Mouse (Mus musculus): Measurements from ENCODE around the gene Akap1.
"Not testable (repeated sequence)": the region's sequence is repeated elsewhere in the genome, so short reads cannot be mapped to it uniquely, and the experiment has no call there.

Akap1 gene

DNA sequence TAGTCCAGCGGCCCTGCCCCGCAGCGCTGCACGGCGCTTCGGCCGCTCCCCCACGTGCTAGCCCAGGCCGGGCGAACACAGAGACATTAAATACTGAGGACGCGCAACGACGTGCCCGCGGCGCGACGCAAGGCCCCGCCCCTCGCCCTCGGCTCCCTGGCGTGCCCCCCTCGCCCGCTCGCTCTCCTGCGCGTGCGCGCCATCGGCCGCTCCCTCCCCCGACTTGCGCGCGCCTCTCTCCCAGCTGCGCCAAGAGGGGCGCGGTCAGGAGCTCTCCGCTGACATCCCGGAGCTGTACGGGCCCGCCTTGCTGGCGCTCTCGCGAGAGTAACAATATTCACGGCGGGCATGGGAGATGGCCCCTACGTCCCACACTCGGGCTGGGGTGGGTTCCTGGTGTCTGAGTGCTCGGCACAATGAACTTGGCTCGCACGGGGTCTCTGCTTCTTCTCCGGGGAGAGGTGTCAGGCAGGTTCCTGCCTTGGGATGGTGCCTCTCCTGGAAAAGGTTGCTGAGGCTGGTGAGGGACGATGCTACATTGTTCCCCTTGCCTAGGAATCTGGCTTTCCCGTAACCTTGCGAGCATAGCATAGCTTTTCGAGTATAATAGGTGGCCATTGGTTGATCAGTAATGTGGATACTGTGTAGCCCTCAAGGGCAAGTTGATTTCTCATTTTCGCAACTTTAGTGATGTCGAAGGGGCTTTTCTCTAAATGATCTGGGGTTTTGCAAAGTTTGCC, at the start of gene Akap1:
Gene Akap1, minus strand, starts transcription at position 129 of the 740 bp plus-strand sequence.
- in situ Hi-C loops (cut with MboI, MseI): no loop called here

DNA sequence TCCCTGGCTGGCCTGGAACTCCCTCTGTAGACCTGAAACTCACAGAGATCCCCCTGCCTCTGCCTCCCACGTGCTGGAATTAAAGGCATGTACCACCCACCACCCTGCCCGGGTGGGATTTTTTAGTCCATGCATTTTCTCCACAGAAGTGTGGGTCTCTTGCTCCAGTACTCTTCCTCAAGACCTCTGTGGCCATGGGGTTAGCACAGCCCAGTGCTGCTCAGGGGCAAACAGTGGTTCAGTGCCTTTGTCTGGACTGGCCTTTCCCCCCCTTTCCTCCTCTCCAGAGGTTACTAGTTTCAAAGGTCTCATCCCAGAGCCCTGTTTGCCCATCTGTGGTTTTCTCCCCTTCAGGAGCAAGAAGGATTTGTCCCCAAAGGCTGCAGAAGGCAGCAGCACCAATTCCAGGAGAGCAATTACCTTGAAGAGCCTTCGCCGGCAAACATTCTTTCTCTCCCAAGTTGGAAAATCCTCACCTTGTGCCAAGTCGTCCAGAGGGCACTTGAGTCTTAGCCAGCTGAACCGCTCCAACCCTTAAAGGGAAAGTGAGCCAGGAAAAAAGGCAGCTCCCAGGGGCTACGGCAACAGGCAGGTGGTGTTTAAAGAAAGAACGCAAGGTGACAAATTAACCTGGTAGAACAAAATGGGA, 45.1 kb upstream of the Akap1 start:
- in situ Hi-C loops (cut with MboI, MseI): no loop called here

DNA sequence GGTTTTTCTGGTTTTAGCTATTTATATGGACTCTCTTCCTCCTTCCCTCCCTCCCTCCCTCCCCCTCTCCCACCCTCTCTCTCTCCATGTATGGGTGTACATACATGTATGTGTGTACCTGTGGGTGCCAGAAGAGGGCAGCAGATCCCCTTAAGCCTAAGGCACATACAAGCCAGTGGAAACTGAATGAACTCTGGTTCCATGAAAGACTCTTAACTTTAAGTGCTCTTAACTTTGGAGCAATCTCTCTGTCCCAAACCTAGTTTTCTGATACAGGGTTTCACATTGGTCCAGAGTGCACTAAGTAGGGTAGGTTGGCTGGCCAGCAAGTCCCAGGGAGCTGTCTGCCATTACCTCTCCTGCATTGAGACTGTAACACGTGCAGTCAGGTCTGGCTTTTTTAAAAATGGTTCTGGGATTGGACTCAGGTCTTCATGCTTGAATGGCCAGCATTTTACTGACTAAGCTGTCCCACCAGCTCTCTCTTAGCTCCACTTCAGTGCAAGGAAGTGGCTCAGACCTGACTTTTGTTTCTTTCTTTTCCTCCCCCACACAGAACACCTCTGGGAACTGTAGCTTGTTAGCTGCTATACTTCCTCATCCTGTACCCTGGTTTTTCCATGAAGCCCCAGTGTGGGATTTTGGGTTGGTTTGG, 44.3 kb upstream of the Akap1 start:
- in situ Hi-C loops (cut with MboI, MseI): no loop called here

DNA sequence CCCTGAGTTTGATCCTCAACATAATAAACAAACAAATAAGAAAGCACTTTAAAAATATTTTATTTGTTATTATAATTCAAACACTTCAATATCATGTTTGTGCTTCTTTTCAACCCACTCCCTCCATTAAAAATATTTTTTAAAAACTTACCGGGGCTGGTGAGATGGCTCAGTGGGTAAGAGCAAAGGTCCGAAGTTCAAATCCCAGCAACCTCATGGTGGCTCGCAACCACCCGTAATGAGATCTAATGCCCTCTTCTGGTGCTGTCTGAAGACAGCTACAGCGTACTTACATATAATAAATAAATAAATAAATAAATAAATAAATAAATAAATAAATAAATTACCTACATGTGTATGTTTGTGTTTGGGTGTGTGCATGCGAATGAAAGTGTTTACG, 43.5 kb upstream of the Akap1 start:
- in situ Hi-C loops (cut with MboI, MseI): no loop called here

DNA sequence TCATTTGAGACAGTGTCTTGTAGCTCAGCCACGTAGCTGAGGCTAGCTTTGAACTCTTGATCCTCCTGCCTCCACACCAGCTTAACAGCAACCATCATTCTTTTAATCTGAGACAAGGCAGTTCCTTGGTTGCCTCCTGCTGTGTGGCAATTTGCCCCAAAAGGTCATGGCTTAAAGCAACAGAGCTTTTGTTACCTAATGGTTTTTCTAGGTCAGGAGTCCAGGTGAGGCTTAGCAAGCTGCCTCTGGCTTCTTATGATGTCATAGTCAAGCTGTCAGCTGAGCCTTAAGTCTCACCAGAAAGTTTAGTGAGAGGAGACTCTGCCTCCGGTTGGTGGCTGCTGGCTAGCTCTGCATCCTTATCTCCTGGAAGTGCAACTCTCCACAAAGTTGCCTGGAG, 41.2 kb upstream of the Akap1 start:
- in situ Hi-C loops (cut with MboI, MseI): no loop called here

DNA sequence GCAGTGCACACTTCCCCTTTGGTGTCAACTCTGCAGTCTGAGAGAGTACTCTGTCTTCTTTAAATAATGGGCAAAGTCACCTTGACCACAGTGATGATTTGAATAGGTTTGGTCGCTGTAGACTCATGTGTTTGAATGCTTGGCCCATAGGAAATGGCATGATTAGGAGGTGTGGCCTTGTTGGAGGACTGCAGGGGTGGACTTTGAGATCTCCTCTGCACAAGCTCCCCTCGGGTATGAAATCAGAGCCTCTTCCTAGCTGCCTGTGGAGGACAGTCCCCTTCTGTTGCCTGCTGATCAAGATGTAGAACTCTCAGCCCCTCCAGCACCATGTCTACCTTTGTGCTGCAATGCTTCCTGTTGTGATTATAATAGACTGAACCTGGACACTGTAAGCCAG, 39.7 kb upstream of the Akap1 start:
- in situ Hi-C loops (cut with MboI, MseI): no loop called here

DNA sequence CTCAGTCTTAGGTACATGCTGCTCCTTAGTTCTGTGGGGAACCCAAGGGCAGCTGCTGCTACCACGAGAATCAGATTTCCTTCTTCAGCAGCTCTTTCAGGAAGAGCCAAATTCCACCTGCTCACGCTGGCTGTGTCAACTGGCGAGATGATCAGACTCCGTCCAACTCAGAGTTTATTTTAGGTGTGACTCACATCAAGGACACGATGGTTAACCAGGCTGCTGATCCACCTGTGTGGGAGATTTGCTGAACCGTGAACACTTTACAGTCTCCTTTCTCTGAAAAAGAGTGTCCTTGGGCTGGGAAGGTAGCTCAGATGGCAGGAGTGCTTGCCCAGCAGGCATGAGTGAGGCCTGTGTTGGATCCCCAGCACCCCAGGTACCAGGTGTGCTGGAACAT, 38.4 kb upstream of the Akap1 start:
- in situ Hi-C loops (cut with MboI, MseI): no loop called here

DNA sequence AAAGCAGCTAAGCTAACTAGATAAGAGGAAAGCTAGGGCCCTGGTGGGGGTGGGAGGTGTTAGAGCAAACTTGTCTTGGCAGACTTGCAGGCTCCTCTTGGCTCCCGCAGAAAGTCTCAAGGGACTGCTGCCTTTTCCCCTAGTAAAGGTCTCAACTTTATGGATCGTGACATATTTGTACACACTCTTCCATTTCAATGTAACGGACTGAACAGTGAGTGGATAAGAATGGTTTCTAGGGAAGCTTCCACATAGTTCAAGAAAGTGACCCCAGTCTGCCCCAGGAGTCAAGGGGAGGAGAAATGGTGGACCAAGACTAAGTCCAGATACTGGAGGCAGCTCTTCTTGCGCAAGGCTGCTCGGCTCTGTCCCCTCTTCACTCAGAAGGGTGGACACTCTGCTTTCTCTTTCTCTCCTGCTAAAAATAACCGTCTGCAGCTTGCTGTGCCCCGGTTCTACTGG, 37.0 kb upstream of the Akap1 start:
- in situ Hi-C loops (cut with MboI, MseI): no loop called here

DNA sequence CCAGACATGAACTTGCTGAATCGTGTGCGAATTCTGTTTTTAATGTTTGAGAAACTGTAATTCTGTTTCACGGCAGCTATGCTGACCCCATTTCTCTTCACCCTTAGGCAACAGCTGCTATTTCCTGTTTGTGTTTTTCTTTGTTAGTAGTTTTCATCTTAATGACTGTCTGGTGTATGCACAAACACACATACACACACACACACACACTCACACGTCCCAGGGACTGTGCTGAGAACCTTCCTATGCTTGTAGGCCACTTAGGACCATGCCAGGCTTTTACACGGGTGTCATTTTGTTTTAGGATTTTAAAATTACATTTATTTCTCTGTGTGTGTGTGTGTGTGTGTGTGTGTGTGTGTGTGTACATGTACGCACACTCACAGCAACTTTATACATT, 35.2 kb upstream of the Akap1 start:
- in situ Hi-C loops (cut with MboI, MseI): no loop called here

DNA sequence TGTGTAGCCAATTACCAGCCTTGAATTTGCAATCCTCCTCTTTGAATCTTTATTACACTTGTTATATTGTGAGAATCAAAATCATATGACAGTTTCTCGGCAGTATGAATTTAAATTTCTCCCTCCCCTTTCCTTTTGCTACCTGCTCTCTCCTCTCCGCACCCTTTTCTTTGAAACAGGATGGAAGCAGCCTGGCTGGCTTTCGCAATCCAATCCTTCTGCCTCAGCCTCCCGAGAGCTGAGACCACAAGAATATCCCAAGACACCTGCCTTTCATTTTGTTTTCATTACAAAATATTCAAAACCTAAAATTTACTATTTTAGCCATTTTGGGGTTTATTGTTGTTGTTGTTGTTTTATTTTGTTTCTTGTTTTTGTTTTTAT, 34.0 kb upstream of the Akap1 start:
- in situ Hi-C loops (cut with MboI, MseI): no loop called here

DNA sequence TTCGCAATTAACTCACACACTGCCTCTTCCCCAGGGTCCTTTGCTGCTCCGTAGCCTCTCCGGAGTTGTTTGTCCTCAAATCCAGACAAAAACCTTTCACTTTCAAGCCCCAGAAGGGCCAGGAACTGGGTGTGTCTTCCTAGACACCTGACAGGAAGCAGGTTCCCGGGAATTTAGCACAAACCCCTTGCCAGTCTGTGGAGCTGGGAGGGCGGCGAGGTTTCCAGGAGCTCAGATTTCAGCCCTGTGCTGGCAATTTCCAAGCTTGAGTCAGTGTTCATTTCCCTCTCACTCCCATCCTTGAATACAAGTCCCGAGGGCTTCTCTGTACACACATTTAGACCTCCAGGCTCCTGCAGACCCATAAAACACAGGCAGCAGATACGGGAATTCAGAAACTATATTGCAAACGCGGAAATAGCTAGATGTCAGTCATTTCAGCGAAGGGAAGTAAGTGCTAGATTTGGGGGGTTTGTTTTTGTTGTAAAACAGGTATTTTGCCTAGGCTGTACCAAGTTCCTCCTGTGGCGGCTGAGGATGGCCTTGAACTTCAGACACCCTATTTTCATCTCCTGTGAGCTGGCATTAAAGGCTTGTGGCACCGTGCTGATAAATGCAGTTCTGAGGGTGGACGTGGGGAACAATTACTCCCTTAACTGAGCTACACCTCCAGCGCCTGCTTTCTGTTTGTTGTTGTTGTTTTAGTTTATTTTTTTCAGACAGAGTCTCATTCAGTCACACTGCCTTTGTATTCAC, 33.4 kb upstream of the Akap1 start:
- in situ Hi-C loops (cut with MboI, MseI): no loop called here

DNA sequence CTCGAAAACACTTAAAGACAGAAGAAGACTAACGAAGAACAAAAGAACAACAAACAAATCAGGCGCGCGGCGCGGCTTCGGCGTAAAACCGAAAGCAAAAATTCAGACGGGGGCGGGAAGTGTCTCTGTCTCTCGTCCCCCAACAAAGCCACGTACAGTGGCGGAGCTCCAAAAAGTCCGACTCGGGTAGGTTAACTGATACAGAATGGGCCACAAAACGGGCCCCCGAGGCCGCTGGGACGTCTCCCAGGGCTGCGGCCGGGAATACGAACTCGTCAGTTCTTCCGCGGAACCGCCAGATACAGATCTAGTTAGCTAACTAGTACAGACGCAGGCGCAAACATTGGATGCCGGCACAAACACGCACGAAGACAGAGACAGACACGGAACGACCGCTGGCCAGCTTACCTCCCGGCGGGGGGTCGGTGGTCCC, 31.4 kb upstream of the Akap1 start:
- in situ Hi-C loops (cut with MboI, MseI): not testable (repeated sequence)

DNA sequence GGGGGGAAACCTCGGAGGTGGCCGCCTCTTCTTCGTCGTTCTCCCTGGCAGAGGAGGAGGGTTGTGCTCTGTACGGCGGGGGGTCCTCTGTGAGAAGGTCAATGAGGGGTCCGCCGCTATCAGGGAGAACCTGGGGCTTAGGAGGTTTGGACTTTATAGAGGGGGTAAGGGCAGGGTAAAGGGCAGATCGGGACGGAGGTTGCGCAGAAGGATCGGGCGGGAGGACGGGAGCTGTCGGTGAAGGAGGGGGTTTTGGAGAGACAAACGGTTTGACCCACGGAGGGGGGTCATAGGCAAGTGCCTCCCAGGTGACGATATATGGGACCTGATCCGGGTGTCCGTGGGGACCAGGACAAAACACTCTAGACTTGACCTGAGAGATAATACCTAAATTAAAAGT, 30.8 kb upstream of the Akap1 start:
- in situ Hi-C loops (cut with MboI, MseI): not testable (repeated sequence)

DNA sequence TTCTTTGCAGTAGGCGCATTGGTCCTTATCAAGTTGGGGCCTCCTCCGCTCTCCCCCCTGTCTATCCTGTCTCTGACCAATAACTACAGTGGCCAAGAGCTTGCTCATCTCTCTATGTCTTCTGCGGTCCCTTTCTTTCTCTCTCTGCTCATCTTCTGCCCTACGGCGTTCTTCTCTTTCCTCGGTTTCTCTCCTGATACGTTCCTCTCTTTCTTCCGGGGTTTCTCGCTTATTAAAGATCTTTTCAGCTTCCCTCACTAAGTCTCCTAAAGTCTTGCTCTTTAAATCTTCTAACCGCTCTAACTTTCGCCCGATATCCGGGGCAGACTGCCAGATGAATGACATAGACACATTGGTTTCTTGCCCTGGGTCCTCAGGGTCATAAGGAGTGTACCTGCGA, 29.9 kb upstream of the Akap1 start:
- in situ Hi-C loops (cut with MboI, MseI): not testable (repeated sequence)

DNA sequence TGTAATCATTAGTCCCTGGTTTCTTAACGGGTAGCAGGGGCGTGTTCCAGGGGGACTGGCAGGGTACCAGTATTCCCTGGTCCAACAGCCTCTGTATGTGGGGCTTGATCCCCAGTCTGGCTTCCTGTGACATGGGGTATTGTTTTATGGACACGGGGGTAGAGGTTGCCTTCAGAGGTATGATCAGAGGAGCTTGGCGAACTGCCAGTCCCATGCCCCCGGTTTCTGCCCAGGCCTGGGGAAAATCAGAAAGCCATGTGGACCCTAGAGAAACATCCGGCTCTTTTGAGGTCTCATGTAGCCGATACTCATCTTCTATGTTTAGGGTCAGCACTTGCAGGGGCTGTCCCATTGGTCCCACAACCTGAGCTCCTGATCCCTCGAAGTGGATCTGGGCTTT, 29.1 kb upstream of the Akap1 start:
- in situ Hi-C loops (cut with MboI, MseI): not testable (repeated sequence)

DNA sequence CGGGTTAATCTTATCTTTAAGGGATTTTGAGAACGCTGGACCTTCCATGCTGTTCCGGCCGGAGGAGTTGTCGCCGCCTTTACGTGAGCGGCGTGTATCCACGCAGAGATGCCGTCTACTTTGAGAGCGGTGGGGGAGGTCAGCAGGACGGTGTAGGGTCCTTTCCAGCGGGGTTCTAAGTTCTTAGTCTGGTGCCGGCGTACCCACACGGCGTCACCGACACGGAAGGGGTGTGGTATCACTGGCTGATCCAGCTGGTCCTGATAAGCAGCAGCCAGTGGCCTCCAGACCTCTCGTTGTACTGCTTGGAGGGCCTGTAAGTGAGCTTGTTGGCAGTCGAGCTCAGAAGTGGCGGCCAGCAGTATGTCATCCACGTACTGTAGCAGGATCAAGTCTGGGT, 28.4 kb upstream of the Akap1 start:
- in situ Hi-C loops (cut with MboI, MseI): not testable (repeated sequence)

DNA sequence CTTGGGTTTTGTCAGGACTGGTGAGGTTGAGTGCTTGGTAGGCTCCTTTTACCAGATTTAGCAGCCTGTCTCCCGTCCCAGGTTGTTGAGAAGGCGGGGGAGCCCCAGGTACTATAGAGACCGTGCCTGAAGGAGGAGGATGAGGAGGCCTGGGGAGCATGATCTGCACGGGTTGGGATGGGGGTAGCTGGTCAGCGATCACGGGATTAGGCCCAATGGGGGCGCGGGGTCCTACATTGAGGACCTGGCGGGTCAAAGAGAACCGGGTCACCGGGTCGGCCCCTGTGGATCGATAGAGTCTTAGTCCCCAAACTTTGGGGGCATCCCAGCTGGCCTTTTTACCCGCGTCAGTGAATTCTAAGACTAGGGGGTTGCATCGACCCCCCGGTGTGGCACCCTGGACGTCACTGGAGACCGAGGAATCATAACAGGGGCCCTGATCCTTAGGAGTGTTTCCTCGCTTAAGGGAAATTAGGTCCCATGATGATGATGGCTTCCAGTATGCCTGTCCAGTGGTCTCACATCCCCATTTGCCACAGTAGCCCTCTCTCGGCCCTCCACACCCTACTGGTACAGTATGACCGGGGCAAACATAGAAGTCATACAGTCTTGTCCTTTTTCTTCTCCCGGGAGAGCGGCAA, 27.7 kb upstream of the Akap1 start:
- in situ Hi-C loops (cut with MboI, MseI): not testable (repeated sequence)

DNA sequence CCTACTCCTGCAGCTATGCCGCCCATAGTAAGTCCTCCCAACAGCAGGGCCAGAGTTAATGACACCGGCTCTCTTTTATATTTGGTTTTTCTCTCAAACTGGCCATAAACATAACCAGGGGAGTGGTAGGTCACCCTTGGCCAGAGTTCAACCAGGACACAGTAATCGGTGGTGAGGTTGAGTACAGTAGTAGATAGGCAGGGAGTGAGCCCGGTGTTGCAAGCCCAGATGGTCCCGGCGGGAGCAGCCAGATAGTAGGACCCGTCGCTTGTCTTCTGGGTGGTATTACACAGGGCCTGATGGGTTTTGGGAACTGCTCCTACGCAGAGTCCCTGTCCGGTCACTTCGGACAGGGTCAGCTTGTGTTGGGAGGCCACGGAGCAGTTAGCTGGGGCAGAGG, 27.1 kb upstream of the Akap1 start:
- in situ Hi-C loops (cut with MboI, MseI): not testable (repeated sequence)

DNA sequence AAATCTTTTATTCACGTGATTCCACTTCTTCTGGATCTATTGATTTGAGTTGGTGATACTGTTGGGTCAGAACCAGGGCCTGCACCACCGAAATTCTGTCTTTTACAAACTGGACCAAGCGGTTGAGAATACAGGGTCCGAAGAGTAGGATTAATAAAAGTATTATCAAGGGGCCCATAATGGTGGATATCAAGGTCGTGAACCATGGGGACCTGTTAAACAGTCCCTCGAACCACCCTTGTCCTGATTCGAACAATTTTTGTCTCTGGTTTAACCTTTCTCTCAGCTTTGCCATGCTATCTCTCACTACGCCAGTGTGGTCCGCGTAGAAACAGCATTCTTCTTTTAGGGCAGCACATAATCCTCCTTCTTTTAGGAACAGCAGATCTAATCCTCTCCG, 26.5 kb upstream of the Akap1 start:
- in situ Hi-C loops (cut with MboI, MseI): not testable (repeated sequence)

DNA sequence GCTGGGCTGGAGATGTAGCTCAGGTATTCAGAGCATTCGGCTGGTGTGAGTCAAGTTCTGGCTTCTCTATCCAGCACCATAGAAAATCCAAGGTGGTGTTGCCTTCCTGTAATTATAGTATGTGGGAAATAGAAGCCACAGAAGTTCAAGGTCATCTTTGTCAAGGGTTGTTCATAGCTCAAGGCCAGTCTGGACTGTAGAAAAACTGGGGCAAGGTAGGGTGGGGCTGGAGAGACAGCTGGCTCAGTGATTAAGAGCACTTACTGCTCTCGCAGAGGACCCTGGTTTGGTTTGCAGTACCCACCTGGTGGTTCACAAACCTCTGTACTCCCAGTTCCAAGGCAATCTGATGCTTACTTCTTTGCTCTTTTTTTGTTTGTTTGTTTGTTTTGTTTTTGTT, 24.6 kb upstream of the Akap1 start:
- in situ Hi-C loops (cut with MboI, MseI): no loop called here

DNA sequence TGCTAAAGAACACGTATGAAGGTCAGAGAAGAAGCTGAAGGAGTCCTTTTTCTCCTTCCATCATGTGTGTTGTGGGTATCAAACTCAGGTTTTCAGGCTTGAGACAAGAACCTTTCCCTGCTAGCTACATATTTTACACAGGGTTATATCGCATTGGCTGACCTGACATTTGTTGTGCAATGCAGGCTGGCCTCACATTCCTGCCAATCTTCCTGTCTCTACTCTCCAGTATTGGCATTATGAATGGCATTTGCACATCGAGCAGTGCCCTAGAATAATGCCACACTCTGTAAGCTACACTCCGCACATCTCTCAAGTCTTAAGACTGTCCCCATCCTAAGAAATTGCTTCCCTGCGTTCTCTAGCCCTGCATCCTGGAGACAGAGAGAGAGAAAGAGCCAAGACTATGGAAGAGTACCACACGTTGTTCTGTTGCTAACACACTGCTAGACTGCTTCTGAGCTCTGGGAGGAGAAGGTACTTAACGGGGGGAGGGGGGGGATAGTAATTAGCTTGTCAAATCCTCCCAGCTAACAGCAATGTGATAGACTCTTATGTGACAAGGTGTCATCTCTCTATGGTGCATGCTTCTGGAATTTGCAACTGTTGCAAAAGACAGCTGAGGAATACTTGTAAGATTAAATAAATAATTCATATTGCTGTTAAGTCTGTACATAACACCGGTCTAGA, 20.1 kb upstream of the Akap1 start:
- in situ Hi-C loops (cut with MboI, MseI): no loop called here
